Mouse (Mus musculus): Measurements from ENCODE around the gene Sh2d4b. TPM values are rescaled to one million over a fixed set of nuclear protein-coding genes. Genes with fewer than 3 reads are reported as not detected.

Sh2d4b gene
- polyA plus RNA-seq, 1 experiment, result 0.10 TPM

GRCm38 (mm10) chr14:40911529-40911928, 18.5 kb upstream of the Sh2d4b start:
- DNase-seq (ENCODE audit: low read depth, low spot score), result no peak

DNA sequence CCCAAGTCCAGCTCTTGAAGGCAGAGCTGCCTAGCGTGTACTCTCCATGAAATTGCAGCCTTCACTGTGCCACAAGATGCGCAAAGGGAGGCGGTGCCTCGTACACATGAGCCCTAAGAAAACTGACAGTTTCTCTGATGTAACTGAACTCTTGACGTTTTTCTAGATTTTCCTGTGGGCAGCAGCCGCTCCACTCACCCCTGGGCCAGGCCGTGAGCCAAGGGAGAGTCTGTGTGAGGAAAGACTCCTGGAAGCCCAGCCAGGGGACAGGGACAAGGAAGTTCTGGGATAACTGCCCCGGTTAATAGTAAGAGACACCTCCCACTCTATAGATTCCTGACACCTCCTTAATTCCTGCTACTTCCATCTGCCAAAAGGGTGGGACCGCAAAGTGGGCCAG, 15.7 kb upstream of the Sh2d4b start:
- 72% methylated on average over 9 of the region's 9 CpGs for WGBS
- no peak for DNase-seq (ENCODE audit: low read depth, low spot score)

DNA sequence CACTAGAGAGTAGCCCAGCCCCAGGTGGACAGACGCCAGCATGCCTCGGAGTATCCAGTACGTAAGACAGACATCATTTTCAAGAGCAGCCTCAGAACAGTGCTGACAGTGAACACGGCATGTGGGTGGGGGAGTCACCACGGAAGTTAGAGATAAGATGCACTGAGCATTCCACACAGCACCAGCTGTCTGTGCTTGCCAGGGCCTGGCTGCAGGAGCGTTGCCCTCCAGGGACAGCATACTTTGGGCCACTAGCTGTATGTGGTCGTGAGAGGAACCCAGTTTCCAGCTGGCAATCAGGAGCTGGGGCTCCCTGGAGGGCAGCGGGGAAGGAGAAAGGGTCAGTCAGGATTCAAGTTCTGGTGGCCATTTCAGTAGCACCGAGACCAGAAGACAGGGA, 13.7 kb upstream of the Sh2d4b start:
- DNase-seq (ENCODE audit: low read depth, low spot score), result no peak
- WGBS, result 88% methylated on average over 9 of the region's 9 CpGs

GRCm38 (mm10) chr14:40905813-40906212, 12.7 kb upstream of the Sh2d4b start:
- DNase-seq (ENCODE audit: low read depth, low spot score), result no peak
- WGBS, result 88% methylated on average over 8 of the region's 8 CpGs

- DNase-seq (ENCODE audit: low read depth, low spot score), result no peak
- WGBS, result 78% methylated on average over 12 of the region's 12 CpGs
These were observed 9.4 kb upstream of the Sh2d4b start for GRCm38 (mm10) chr14:40902307-40903055.

DNA sequence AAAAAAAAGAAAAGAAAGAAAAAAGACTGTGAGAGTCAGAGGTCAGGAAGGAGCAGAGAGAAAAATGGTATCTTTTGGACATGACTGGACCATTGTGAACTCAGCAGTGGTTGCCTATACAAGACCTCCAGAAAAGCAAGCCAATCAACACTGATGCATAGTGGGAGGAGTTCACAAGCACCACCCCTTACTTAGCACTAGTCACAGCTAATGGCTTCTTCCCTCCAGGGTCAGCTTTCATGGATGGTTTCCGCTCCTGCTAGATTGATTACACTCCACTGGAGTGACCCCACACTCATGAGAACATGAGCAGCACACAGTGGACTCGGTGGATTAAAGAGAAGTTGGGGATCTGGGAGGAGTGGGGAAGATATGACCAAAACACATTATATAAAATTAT, 7.2 kb upstream of the Sh2d4b start:
- no peak for DNase-seq (ENCODE audit: low read depth, low spot score)
- 72% methylated on average over 2 of the region's 2 CpGs for WGBS

- WGBS, result 35% methylated on average over 3 of the region's 3 CpGs
- no peak for DNase-seq (ENCODE audit: low read depth, low spot score)
These were observed 4.8 kb upstream of the Sh2d4b start for GRCm38 (mm10) chr14:40897916-40898315.

GRCm38 (mm10) chr14:40895681-40896080, 2.6 kb upstream of the Sh2d4b start:
- DNase-seq (ENCODE audit: low read depth, low spot score), result no peak
- 67% methylated on average over 8 of the region's 8 CpGs for WGBS

DNA sequence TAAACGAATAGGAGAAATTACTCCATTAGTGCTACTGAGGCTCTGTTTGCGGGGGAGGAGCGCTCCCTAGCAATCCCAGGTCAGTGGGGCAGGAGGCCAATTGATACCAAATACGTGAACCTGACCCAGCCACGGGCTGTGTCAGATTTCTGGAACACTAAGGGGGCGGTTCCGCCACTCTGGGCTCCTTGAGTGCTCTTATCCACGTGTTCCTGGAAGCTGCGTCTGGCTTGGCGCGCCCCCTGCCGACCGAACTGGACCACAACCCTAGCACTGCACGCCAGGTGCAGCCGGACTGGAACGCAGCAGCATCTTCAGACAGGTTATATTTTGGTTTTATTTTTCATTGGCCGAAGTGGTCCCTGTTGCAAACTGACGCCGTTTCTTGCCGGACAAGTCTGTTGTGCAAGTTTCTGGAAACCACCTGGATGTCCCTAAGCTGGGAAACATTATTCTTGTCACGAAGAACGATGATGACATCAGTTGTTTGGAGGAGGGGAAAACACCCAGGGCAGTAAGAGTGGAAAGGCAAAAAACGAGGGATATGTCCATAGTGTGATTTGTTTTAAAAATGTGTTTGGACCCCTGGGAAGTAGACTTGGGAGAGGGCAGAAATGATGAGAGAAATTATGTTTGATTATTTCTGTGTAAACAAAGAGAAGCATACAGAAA, 1.6 kb upstream of the Sh2d4b start:
- 9% methylated on average over 23 of the region's 23 CpGs for WGBS
- DNase-seq (ENCODE audit: low read depth, low spot score), result no peak

DNA sequence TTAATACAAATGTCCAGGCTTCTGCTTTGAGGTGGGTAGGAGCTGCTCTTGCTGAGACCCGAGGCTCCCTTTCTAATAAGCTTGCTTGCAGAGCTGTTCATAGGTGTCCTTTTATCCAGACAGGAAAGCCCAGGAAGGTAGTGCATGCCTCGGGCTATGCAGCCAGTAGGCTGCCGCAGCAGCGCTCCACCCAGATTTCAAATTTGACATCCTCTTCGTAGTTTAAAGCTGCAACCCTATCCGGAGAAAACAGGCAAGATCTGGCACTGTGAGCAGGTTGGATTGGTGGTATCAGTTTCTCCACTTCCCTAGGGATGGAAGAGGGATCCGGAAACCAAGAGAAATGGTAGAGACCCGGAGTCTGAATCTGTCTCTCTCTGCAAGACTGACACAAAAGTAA, 818 bp upstream of the Sh2d4b start:
- 78% methylated on average over 8 of the region's 8 CpGs for WGBS
- DNase-seq (ENCODE audit: low read depth, low spot score), result no peak

- DNase-seq (ENCODE audit: low read depth, low spot score), result no peak
- 85% methylated on average over 7 of the region's 7 CpGs for WGBS
These were observed 690 bp downstream of the Sh2d4b start for GRCm38 (mm10) chr14:40892326-40892825.

GRCm38 (mm10) chr14:40891506-40891905, 1.6 kb downstream of the Sh2d4b start:
- 84% methylated on average over 4 of the region's 4 CpGs for WGBS

GRCm38 (mm10) chr14:40889704-40890103, 3.4 kb downstream of the Sh2d4b start:
- 74% methylated on average over 4 of the region's 4 CpGs for WGBS
- DNase-seq (ENCODE audit: low read depth, low spot score), result no peak

More at GRCm38 (mm10) chr14:40891506-40891905, 1.6 kb downstream of the Sh2d4b start:
- DNase-seq (ENCODE audit: low read depth, low spot score), result no peak

GRCm38 (mm10) chr14:40889181-40889580, 3.9 kb downstream of the Sh2d4b start:
- no peak for DNase-seq (ENCODE audit: low read depth, low spot score)
- WGBS, result 82% methylated on average over 2 of the region's 2 CpGs

GRCm38 (mm10) chr14:40886428-40887202, 6.5 kb downstream of the Sh2d4b start:
- no peak for DNase-seq (ENCODE audit: low read depth, low spot score)

DNA sequence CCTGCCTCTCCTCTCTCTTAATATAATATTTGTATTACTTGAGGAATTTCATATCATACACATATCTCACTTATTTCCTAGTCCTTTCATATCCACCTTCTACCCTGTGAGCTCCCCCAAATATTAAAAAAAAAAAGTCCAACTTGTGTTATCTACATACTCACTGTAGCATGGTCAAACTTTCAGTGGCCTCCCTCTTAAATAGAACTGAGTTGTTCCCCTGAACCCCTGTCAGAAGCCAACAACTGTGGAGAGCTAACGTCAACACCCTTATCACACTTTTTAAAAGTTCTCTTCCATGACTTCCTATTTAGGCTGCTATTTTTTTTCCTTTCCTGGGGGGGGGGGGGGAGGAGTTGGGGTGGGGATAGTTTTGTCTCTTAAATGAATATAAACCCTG, 7.3 kb downstream of the Sh2d4b start:
- no peak for DNase-seq (ENCODE audit: low read depth, low spot score)
- 38% methylated on average over 1 of the region's 1 CpGs for WGBS

More at GRCm38 (mm10) chr14:40886428-40887202, 6.5 kb downstream of the Sh2d4b start:
- WGBS, result 81% methylated on average over 6 of the region's 6 CpGs

DNA sequence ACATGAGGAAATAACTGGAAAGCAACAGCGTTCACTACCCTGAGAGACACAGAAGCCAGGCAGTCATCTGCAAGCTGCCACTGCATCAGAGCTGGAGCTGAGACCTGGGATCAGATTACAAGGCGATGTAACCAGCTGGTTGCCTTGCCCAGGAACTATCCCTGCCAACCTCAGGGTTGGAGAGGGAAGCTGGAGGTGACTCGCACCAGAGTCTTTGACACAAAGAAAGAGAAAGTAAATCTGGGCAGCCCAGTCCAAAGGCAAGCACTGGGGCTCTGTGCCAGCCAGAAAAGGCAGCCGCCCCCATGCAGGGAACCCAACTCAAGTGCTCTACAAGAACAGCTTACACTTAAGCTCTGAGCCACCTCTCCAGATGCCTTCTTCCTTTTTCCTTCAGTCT, 7.8 kb downstream of the Sh2d4b start:
- DNase-seq (ENCODE audit: low read depth, low spot score), result no peak
- WGBS, result 21% methylated on average over 4 of the region's 4 CpGs

- DNase-seq (ENCODE audit: low read depth, low spot score), result no peak
These were observed 18.5 kb downstream of the Sh2d4b start for GRCm38 (mm10) chr14:40874565-40874964.

GRCm38 (mm10) chr14:40873961-40874360, 19.1 kb downstream of the Sh2d4b start:
- no peak for DNase-seq (ENCODE audit: low read depth, low spot score)
- WGBS, result 86% methylated on average over 5 of the region's 5 CpGs

DNA sequence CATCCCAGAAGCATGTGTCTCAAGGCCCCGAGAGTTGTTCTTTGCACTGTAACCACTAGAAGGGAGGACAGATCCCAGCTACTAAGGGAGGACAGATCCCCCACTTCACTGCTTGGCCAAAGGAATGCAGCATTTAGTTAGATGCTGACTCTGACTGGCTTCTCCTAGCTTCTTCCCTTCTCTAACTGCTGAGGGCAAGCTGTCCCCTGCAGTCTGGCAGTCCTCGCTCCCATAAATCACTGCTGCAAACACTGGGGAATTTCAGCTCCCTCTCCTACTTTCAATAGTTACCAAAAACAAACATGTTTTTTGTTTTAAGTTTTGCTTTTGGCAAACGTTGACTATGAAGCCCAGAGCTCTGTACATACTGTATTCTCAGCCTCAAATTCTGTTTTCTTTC, 22.5 kb downstream of the Sh2d4b start:
- DNase-seq (ENCODE audit: low read depth, low spot score), result no peak
- 58% methylated on average over 3 of the region's 3 CpGs for WGBS

Measured in large intestine, adult 2 months (tissue).